Mouse (Mus musculus) Muller cell, postnatal 12 days (primary cell): Measurements from ENCODE around the gene Bloc1s5.

ENCODE experiments used
- DNase-seq: peaks from one replicate; pipeline ENCODE4 v3.0.0-alpha.2; 2015; ENCODE audit errors: inconsistent ontology term

Gene Bloc1s5

GRCm38 (mm10) chr13:38573281-38573680 lies 61.6 kb downstream of the Bloc1s5 start:
- no peak for DNase-seq

GRCm38 (mm10) chr13:38565245-38565644 lies 69.7 kb downstream of the Bloc1s5 start:
- DNase-seq = no peak

GRCm38 (mm10) chr13:38554611-38555010 lies 80.3 kb downstream of the Bloc1s5 start:
- no peak for DNase-seq

GRCm38 (mm10) chr13:38554210-38554609 lies 80.7 kb downstream of the Bloc1s5 start:
- no peak for DNase-seq

GRCm38 (mm10) chr13:38548681-38549080 lies 86.2 kb downstream of the Bloc1s5 start:
- DNase-seq = no peak

GRCm38 (mm10) chr13:38547717-38548116 lies 87.2 kb downstream of the Bloc1s5 start:
- DNase-seq = no peak

- DNase-seq = no peak
These were observed 88.2 kb downstream of the Bloc1s5 start for GRCm38 (mm10) chr13:38546754-38547153.

GRCm38 (mm10) chr13:38545460-38545859 lies 89.4 kb downstream of the Bloc1s5 start:
- no peak for DNase-seq

- DNase-seq = no peak
These were observed 90.0 kb downstream of the Bloc1s5 start for GRCm38 (mm10) chr13:38544769-38545445.

- no peak for DNase-seq
These were observed 91.3 kb downstream of the Bloc1s5 start for GRCm38 (mm10) chr13:38543455-38544125.
